Mouse (Mus musculus) fat pad, adult 2 months (tissue): ENCODE results near the gene Fam69a.

ENCODE experiments used
- DNase-seq: peaks from one replicate; pipeline ENCODE4 v3.0.0-alpha.2; 2011; ENCODE audit warnings: low read depth, low spot score; ENCODE audit errors: extremely low read depth

Gene Fam69a

GRCm38 (mm10) chr5:107866127-107867126 lies 120.5 kb downstream of the Fam69a start:
- DNase-seq, result peak; percentile 66

- DNase-seq, result no peak
These were observed 122.9 kb downstream of the Fam69a start for GRCm38 (mm10) chr5:107863971-107864370.

GRCm38 (mm10) chr5:107858963-107859362 lies 127.9 kb downstream of the Fam69a start:
- no peak for DNase-seq
